Mouse (Mus musculus) liver, embryonic 16.5 days (tissue): ENCODE data around the gene Prf1. TPM values are rescaled to one million over a fixed set of nuclear protein-coding genes. Genes with fewer than 3 reads are reported as not detected.
A peak's percentile ranks its signal among the peaks of the same experiment; 100 is the strongest.

ENCODE experiments used
- ATAC-seq: fragments of 200-750 bp; cut with Nextera tagmentation; 2 replicates; pipeline ENCODE4 v1.8.0; 2017; ENCODE audit warnings: low read depth, mild to moderate bottlenecking, moderate number of reproducible peaks, moderate library complexity
- H3K27ac ChIP-seq: fragments of 300-500 bp; sonication (generic); 2 replicates; pipeline ENCODE4 v1.5.1; 2014; ENCODE audit warnings: mild to moderate bottlenecking, low read length
- H3K27me3 ChIP-seq: fragments of 300-500 bp; sonication (generic); 2 replicates; pipeline ENCODE4 v1.6.1; 2014; ENCODE audit warnings: low read depth, low read length, mixed read lengths; ENCODE audit not compliant: control insufficient read depth, insufficient read depth
- H3K36me3 ChIP-seq: fragments of 300-500 bp; sonication (generic); 2 replicates; pipeline ENCODE4 v1.6.1; 2014; ENCODE audit warnings: mild to moderate bottlenecking; ENCODE audit not compliant: control insufficient read depth, insufficient read depth
- H3K4me1 ChIP-seq: fragments of 300-500 bp; sonication (generic); 2 replicates; pipeline ENCODE4 v1.6.1; 2014; ENCODE audit warnings: low read depth, low read length, mixed read lengths; ENCODE audit not compliant: control insufficient read depth
- H3K4me2 ChIP-seq: fragments of 300-500 bp; sonication (generic); 2 replicates; pipeline ENCODE4 v1.6.1; 2014; ENCODE audit warnings: low read depth, low read length, mixed read lengths
- H3K4me3 ChIP-seq: fragments of 300-500 bp; sonication (generic); 2 replicates; pipeline ENCODE4 v1.5.1; 2014; ENCODE audit warnings: low read depth, mild to moderate bottlenecking, low read length
- H3K9ac ChIP-seq: fragments of 300-500 bp; sonication (generic); 2 replicates; pipeline ENCODE4 v1.6.1; 2014; ENCODE audit warnings: low read depth, low read length
- H3K9me3 ChIP-seq: fragments of 300-500 bp; sonication (generic); replicated peaks from 2 replicates; pipeline ENCODE4 v1.6.1; 2016; ENCODE audit warnings: low read length; ENCODE audit not compliant: control insufficient read depth
- WGBS: fragments of 180-500 bp; shearing (Covaris S2); extraction: QIAGEN DNeasy Blood & Tissue Kit; methylation state at CpG from one replicate; pipeline ENCODE4 v1.1.7; 2014; ENCODE audit not compliant: insufficient replicate concordance; 5-methylcytosine and 5-hydroxymethylcytosine counted together
- polyA plus RNA-seq: library from polyadenylated mRNA; unstranded; fragments of >200 nt; fragmentation: Nextera tagmentation; extraction: Ambion mirVana; gene quantifications from 2 replicates; pipeline ENCODE4 v1.2.1, GENCODE M21; 2015

Prf1 gene
- polyA plus RNA-seq, 1 experiment from 2014 or later = 0.13 TPM

DNA sequence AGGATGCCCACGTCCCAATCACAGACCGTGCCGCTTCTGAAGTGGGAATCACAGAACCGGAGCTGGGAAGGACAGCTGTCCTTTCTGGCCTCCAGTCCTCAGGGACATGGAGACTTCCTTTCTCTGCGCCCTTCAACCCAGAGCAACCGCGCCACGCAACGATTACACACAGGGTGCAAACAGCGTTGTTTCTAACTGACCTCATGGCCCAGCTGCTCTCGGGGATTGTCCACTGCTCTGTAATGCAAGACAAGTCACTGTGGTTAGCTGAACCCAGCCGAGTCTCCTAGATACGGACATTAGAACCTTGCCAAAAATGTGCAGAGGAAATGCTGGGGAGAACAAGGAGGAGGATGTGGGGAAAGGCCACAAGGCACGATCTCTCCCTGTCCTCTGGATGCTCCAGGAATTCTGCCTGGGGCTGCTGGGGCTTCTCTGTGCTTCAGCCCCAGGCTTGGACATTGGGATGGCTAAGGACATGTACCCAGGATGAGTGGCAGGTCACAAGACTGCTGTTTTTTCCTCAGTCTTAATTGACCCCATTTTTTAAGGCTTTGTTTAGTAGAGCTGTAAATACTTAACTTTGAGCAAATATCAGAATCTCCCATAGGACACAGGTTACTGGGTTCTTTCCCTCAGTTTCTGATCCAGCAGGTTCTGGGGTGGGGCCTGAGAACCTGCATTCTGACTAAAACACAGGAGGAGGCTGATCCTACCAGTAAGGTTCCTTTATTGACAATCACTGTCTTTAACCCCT lies 19.5 kb upstream of the Prf1 start:
- Histone ChIP-seq H3K4me2 (no peak overlapping the region), H3K4me3 (no peak overlapping the region), H3K9ac (no peak overlapping the region), H3K27me3 (peaks cover 15% of the 10 kb centered on the region), H3K4me1 (no peaks in the 10 kb centered on the region; the same call in 1 of the 2 replicates), H3K27ac (no peak overlapping the region), H3K9me3 (no peaks in the 10 kb centered on the region), H3K36me3 (no peaks in the 10 kb centered on the region)
- ATAC-seq = peak; percentile 58
- WGBS = 34% methylated on average over 14 of the region's 14 CpGs

DNA sequence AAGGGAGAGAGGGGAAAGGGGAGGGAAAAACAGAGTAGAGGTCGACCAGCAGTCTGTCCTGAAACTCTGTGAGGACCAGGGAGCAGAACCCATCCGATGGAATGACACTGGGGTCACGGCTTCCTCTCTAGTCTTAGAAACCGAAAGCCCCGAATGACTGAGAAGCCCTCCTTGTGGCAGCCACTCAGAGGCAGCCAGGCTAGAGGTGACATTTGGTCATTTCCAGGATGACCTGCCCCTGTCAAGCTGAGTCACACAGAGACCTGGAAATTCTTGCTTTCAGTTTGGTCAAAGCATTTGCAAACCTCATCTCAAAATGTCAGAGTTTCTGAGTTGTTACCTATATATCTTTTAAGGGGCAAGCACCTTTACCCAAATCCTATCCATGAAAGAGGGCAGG lies 16.5 kb upstream of the Prf1 start:
- no peak overlapping the region for H3K4me3 ChIP-seq
- no peaks in the 10 kb centered on the region for H3K27me3 ChIP-seq
- H3K9ac ChIP-seq = no peak overlapping the region
- no peak overlapping the region for H3K4me2 ChIP-seq
- H3K9me3 ChIP-seq = no peaks in the 10 kb centered on the region
- ATAC-seq = no peak
- no peak overlapping the region for H3K27ac ChIP-seq
- H3K4me1 ChIP-seq = no peaks in the 10 kb centered on the region; the same call in 1 of the 2 replicates
- WGBS = 63% methylated on average over 5 of the region's 5 CpGs
- no peaks in the 10 kb centered on the region for H3K36me3 ChIP-seq

GRCm38 (mm10) chr10:61284309-61284708 lies 13.3 kb upstream of the Prf1 start:
- Histone ChIP-seq H3K4me1 (no peaks in the 10 kb centered on the region), H3K4me2 (no peak overlapping the region), H3K9ac (no peak overlapping the region), H3K9me3 (no peaks in the 10 kb centered on the region), H3K36me3 (no peaks in the 10 kb centered on the region), H3K27me3 (no peaks in the 10 kb centered on the region), H3K27ac (no peak overlapping the region), H3K4me3 (no peak overlapping the region)
- WGBS = 62% methylated on average over 4 of the region's 4 CpGs
- no peak for ATAC-seq

DNA sequence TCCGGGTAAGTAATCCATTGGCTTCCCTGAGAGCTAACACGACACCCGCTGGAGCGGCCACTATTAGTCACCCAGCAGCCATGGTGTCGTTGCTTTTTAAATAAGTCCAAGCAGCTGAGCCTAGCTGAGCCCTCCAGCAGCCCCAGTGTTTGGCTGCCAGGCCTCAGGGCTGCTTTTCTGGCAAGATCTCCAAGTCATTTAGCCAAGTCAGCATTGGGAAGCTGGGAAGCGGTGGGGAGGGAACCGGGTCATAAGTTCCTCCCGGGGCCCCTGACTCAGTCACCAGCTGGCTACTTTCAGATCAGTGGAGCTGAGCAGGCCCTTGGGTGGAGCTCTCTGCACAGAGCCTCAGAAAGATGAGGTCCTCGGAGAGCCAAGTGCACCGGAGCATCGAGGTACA lies 12.4 kb upstream of the Prf1 start:
- H3K4me3 ChIP-seq = no peak overlapping the region
- H3K36me3 ChIP-seq = no peaks in the 10 kb centered on the region
- 0 out of 2 replicates have a peak, but pooled peaks have one; percentile 24 for ATAC-seq
- no peaks in the 10 kb centered on the region for H3K4me1 ChIP-seq
- H3K4me2 ChIP-seq = no peak overlapping the region
- 69% methylated on average over 11 of the region's 11 CpGs for WGBS
- no peaks in the 10 kb centered on the region for H3K27me3 ChIP-seq
- H3K27ac ChIP-seq = no peak overlapping the region
- no peaks in the 10 kb centered on the region for H3K9me3 ChIP-seq
- no peak overlapping the region for H3K9ac ChIP-seq

DNA sequence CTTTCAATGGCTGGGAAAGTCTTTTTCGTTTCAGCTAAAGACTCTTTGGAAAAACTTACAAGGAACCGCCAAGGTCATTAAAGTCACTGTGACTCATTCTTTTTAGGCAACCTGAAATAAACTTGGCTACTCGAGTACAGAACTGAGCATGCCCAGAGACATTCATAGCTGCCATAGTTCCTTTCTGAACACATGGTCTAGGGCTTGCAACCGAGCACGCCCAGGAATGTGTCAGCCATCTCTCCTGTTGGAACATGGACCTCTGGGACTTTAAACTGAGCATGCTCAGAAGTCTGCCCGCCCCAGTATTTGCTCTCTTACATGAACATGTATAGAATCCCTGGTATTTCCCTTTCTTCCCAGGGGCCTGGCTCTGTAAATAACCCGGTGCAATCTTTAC lies 11.4 kb upstream of the Prf1 start:
- Histone ChIP-seq H3K4me1 (no peaks in the 10 kb centered on the region), H3K4me3 (no peak overlapping the region), H3K9ac (no peak overlapping the region), H3K9me3 (no peaks in the 10 kb centered on the region), H3K4me2 (no peak overlapping the region), H3K27ac (no peak overlapping the region), H3K27me3 (no peaks in the 10 kb centered on the region), H3K36me3 (no peaks in the 10 kb centered on the region)
- no peak for ATAC-seq
- 52% methylated on average over 7 of the region's 7 CpGs for WGBS

- no peak overlapping the region for H3K27ac ChIP-seq
- no peak overlapping the region for H3K4me2 ChIP-seq
- H3K27me3 ChIP-seq = no peaks in the 10 kb centered on the region
- H3K9me3 ChIP-seq = no peaks in the 10 kb centered on the region
- H3K36me3 ChIP-seq = no peaks in the 10 kb centered on the region
- H3K4me3 ChIP-seq = no peak overlapping the region
- 61% methylated on average over 2 of the region's 2 CpGs for WGBS
- no peak for ATAC-seq
- H3K4me1 ChIP-seq = no peaks in the 10 kb centered on the region
- no peak overlapping the region for H3K9ac ChIP-seq
Observed at GRCm38 (mm10) chr10:61290016-61290415, 7.6 kb upstream of the Prf1 start.

GRCm38 (mm10) chr10:61290479-61290878 lies 7.2 kb upstream of the Prf1 start:
- 17% methylated on average over 2 of the region's 2 CpGs for WGBS
- Histone ChIP-seq H3K36me3 (no peaks in the 10 kb centered on the region), H3K27ac (no peak overlapping the region), H3K9me3 (no peaks in the 10 kb centered on the region), H3K9ac (no peak overlapping the region), H3K4me3 (no peak overlapping the region), H3K27me3 (no peaks in the 10 kb centered on the region), H3K4me2 (no peak overlapping the region), H3K4me1 (no peaks in the 10 kb centered on the region)
- ATAC-seq = no peak

- 53% methylated on average over 8 of the region's 8 CpGs for WGBS
- Histone ChIP-seq H3K4me3 (no peak overlapping the region), H3K9ac (no peak overlapping the region), H3K4me1 (no peaks in the 10 kb centered on the region), H3K4me2 (no peak overlapping the region), H3K27ac (no peak overlapping the region), H3K27me3 (no peaks in the 10 kb centered on the region), H3K9me3 (no peaks in the 10 kb centered on the region), H3K36me3 (no peaks in the 10 kb centered on the region)
- ATAC-seq = no peak
Observed at GRCm38 (mm10) chr10:61294242-61294641, 3.4 kb upstream of the Prf1 start.

- H3K4me2 ChIP-seq = no peak overlapping the region
Observed at GRCm38 (mm10) chr10:61296713-61297445, 754 bp upstream of the Prf1 start.

More at GRCm38 (mm10) chr10:61296713-61297445, 754 bp upstream of the Prf1 start:
- WGBS = 63% methylated on average over 8 of the region's 8 CpGs
- Histone ChIP-seq H3K4me1 (no peaks in the 10 kb centered on the region), H3K27ac (no peak overlapping the region), H3K9ac (no peak overlapping the region), H3K9me3 (no peaks in the 10 kb centered on the region), H3K27me3 (no peaks in the 10 kb centered on the region), H3K36me3 (no peaks in the 10 kb centered on the region), H3K4me3 (no peak overlapping the region)
- ATAC-seq = no peak
